ENCODE assay signal across 1 mouse cellular context in the genomic region with DNA sequence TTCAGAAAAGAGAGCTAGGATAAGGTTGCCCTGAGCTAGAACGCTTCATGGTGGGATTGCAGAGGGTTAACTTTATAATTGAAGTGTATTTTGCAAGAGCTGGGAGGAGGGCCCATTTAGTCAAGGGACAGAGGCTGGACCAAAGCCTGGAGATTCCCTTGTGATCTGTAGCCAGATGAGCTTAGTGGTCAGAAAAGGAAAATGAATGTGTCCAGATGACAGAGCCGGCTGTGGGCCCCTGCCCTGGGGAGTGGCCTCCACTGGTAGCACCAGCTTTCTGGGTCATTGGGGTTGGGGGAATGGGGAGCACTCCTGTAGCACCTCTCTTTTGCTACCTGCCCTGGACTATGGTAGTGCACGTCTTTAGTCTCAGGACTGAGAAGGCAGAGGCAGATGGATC.
TF ChIP-seq lines count a peak whose summit lies in the region.

No protein-coding gene starts in this region.

TF ChIP-seq in myocyte, 11 proteins besides CTCF, POLR2A, EP300 and RAD21:
- TF ChIP-seq CEBPB (IDR thresholded peaks at IDR 0.05; ENCODE audit: insufficient read depth, poor library complexity, severe bottlenecking): peak; percentile 62; the same call in 1 of the 2 replicates
- TF ChIP-seq REST (IDR thresholded peaks at IDR 0.05; ENCODE audit: insufficient read depth, insufficient read length): no peak
